Mouse (Mus musculus) heart, adult 18-20 months (tissue): ENCODE results near the gene Dok4. TPM values are rescaled to one million over a fixed set of nuclear protein-coding genes. Genes with fewer than 3 reads are reported as not detected.
A peak's percentile ranks its signal among the peaks of the same experiment; 100 is the strongest.
"Not testable (repeated sequence)": the region's sequence is repeated elsewhere in the genome, so short reads cannot be mapped to it uniquely, and the experiment has no call there.

ENCODE experiments used
- DNase-seq, 2 experiments: peaks; one replicate each; pipeline ENCODE4 v3.0.0; 2021 to 2022; ENCODE audit warnings: mixed read lengths in 1 of 2
- total RNA-seq, 2 experiments: library from RNA; stranded (reverse); gene quantifications; 2 replicates each; pipeline ENCODE4 v1.2.3; 2021

The Dok4 gene
- total RNA-seq, 2 experiments from 2014 or later, result 11.9 to 16.6 TPM

DNA sequence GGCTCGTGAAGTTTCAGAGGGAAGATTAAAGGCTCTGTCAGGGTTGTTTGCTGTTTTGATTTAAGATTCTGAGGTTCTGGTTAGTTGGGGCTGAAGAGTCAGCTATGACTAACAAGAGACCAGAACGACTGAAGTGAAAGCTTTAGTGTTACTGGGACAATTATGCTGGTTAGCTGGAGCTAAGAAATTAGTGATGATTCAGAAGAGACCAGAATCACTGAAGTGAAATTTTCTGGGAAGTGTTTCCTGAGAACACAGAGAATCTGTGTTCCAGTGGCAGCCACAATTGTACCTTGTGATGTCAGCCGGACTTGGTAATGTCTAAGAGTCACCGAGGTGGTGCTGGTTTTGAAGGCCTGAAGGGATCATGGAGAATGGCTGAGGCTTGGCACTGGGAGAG lies 4.6 kb upstream of the Dok4 start:
- no peak for DNase-seq

DNA sequence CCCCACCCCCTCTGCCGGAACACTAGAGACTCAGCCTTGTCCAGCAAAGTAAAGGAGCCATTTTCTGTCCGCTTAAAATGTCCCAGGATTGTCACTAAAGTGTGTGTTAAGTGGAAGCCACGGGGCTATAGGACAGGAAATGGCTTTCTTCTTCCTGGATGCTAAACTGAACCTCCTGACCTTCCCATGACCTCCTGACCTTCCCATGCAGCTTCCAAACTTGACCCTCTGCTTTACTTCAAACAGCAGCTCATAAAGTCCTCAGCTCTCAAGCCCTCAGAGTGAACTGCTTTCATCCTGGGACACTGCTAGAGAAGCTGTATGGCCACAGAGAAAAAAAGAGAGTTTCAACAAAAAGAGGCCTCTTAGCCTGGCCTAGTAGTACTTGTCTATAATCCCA lies 690 bp upstream of the Dok4 start:
- no peak for DNase-seq

DNA sequence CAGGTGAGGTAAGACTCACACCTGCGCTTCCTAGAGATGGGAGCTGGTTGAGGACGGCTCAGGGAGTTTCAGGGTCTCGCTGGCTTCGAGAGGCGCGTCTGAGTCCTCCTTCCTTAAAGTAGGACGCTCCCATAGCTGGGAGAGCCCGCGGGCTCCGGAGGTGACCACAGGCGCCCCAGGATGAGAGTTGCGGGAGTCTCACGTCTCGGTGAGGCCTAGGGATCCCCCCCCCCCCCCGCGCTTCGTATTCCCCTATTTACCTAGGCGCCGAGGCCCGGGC lies 319 bp downstream of the Dok4 start:
- DNase-seq, result no peak

DNA sequence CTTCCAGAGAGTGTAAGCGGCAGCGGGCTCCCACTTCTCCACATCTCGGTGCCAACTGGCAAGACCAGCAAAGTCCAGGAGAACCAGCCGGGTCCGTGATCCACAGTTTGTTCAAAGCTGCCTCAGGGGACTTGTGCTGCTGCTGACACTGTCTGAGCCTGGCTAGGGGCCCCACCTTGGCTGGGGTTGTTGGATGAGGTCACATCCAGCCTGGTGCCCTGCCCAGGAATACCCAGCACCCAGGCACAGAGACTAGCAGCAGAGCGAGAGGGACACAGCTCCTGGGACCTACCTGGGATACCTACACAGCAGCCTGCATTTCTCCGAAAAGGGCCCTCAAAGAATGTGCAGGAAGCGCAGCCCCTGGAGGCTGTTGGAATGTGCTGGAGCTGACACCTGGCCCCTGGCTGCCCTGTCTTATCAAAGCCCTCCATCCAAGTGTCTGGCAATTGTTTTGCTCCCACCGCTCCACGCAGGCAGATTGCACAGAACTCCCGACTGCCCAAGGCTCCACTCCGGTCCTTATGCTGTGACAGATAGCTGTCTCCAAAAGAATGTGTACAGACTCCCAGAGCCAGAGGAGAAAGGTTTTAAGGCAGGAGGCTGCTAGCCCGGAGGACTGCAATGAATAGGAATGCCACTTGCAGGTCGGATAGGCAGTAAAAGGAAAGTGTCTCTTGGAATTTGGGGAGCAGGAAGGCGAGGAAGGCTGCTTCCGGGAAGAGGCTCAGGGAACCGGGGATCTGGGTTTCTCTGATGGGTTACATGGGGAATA lies 847 bp downstream of the Dok4 start:
- peak; percentile 42 to 54 for DNase-seq

DNA sequence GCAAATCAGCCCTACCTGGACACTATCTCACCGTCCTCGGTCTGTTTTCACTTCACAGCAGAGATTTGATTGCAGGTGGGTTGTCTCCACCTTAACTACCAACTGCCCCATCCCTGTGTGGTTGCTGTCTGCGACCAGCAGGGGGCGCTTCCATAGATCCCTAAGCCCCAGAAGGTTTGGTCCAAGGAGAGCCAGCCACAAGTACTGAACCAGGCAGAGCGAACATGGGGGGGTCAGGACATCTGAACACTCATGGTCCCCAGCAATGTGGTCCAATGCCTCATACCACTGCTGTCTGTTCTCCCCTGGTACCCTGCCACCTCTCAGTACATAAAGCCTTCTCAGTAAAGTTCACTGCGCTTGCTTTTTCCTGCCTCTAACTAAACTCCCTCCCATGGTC lies 1.8 kb downstream of the Dok4 start:
- DNase-seq, result peak; percentile 78 to 87

DNA sequence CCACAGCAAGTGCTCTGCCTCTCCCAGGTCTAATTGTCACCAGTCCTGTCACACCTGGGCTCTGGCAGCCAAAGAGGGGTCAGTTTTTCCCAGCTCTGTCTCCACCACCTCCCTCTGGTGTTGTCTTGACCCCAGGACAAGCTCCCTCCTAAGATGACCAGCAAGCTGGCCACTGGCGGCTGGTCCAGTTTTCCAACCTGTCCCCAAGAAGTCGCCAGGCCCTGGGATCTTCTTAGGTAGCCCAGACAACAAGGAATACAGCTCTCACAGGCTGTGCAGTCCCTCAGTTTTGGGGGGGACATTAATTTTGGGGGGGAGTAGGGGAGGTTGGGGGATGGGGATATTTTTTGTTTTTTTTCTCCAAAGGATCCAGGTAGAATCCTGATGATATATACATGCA lies 3.6 kb downstream of the Dok4 start:
- no peak for DNase-seq

DNA sequence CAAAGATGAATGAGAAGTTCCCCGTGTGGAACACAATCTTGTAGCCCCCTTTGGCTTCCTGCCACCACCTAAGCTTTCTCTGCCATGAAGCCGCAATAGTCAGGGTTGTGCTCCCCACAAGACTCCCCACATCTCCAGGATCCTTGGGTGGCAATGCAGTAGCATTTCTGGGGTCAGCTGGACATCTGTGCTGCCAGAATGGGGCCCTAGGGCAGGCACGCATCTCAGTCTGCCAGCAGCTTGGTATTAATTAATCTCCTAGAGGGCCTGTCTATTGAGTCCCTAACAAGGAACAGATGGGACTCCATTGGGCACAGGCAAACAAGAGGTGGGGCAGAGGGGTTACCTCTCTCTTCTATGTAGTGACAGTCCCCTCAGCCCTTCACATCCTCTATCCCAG lies 4.0 kb downstream of the Dok4 start:
- DNase-seq, result no peak

DNA sequence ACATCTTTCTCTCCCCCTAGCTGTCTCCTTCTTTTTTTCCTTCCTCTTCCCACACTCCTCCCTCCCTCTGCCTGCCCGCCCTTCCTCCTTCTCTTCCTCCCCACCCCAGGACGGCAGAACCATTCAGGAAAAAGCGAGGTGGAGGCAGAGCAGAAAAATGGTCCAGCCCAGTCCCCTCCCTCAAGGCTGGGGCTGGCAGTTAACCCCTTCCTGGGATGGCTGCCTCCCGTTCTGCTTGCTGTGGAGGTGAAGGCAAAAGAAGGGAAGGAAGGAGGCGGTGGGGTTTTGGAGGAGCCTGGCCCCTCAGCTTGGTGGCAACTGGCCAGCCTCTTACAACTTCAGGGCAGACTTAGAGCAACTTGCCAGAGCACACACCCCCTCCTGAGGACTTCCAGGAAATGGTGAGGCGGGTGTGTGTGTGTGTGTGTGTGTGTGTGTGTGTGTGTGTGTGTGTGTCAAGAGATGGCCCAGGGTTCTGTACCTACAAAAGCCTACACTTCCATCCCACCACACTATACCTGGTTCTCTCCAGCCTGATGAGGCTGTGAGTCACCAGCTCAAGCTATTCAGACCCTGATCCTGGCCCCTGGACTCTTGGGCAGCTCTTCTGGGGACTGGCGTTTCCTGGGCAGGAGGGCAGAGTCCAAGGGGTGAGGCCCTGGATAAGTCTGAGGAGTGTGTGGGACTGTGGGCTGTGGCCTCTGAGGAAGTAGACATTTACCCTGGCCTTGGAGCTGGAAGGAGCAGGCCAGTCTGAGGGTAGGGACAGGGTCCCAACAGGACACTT lies 4.8 kb downstream of the Dok4 start:
- peak; percentile 75 to 87 for DNase-seq

DNA sequence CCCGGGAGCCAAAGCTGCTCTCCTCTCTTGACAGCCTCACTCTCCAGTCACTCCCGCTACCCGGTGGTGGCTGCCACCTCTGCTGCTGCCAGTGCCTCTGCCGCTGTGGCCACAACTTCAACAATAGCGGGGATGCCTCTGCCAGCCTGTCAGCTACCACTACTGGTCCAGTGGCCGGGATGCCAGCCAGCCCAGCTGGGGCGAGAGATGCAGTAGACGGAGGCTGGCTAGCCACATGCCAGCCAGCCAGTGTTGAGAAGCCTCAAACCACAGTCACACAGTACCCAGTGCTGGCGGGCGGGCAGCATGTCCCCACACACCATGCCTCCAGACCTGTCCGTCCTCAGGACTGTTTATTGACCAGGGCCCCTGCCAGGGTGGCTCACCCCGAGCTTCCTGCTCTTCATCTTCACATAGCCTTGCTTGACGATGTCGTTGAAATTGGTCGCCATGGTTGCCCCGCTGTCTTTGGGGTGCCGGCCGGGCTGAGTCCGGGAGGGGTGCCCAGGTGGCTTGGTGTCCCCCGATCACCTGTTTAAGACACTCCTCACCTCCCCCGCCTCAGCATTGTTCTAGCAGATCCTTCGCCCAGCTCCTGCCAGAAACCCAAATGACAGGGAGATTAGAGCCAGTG lies 5.5 kb downstream of the Dok4 start:
- DNase-seq, result peak in 1 of 2 experiments; percentile 29

DNA sequence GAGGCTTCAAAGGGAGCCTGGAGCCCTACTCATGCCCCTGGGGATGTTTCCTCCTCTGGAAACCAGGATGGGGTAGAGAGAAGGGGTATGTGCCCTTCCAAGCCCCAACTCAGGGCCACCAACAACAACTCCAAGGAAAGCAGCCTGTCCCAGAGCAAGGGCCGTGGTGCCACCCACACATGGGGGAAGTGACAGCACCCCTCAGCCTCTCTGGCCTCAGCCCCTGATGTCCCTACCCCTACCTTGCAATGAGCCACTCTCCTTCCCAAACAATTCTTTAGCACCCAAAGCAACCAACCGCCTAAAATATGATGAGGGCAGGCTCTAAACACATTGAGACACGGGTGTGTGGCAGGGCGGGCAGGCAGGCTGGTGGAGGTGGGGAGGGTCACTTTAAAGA lies 6.1 kb downstream of the Dok4 start:
- DNase-seq, result no peak

DNA sequence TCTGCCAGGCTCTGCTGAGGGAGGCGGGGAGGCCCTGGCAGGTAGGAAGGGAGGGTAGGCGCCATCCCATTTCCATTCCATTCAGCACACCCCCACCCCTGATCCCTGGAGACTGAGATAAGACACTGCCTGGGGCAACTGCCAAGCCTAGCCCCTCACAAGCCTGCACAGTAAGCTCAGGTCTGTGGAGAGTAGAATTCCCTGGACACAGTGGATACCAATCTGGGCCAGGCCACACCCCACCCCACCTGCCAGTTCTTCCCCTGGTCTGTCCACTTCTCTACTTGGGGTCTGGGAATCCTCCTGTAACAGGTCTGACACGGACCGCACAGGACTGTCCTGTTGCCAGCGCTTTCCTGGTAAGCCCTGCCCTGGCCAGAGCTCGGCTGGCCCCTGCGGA lies 7.0 kb downstream of the Dok4 start:
- peak in 1 of 2 experiments; percentile 28 for DNase-seq

DNA sequence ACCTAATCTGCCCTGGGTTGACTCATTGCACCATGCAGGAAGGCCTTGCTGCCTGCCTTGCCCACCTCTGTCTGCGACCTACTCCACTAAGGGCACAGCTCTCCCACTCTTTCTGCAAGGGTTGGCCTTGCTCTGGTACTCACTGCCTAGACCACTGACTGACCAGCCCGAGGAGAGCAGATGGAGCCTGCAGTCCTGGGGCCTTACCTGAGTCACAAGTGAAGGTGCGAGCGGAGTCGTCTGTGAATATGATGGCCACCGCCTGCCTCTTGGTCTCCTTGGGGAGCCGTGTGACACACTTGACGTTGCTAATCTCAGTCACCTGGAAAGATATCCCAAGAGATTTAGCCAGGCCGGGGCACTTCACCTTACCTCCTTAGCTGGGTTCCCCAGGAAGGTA lies 9.2 kb downstream of the Dok4 start:
- DNase-seq, result no peak

DNA sequence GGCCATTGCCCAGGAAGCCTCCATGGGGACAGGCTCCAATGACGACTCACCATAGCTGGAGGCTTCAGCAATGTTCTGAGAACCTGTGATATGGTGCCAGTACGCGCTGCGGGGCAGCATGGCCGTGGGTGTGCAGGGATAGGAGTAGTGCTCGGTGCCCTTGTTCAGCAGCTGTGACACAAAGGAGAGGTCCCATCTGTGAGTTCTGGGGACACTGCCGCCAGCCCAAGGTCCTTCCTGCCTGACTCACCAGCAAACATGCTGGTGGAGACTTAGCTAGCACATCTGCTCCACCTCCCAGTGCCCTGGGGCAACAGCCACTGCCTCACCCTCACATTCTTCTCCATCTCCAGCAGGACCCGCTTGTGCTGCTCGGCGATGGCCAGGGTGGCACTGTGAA lies 10.8 kb downstream of the Dok4 start:
- no peak for DNase-seq

DNA sequence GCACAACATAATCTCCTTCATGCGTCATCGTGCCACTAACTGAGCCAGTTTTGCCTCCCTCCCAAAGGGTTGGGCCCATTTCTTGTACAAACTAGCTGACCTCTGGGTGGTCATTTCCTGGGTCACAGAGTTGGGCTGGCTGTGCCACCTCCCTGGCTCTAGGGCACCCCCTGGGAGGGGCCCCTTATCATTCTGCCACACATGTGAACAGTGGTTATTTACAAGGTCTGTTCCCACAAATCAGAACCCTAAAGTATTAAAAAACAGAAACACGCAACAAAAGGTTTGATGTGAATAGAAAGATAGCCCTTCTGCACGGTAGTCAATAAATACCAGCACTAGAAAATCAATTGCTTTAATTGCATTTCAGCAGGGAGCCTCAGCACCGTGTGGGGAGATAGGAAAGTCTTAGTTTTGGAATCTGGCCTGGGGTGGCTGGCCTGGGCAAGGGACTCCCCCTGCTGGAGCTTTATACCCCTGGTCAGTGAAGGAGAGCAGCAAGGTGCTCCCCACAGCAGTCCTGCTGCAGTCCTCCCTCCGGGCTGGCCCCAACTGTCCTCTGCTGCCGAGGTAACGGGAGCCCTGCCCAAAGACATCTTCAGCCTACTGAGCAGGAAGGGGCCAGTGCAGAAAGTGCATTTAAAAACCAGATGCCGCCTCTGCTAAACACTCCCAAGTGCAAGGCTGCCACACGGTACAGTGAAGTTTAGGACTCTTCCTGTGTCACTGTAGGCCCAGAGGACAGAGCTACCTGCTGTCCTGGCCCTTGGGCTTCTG lies 12.0 kb downstream of the Dok4 start:
- DNase-seq, result no peak

DNA sequence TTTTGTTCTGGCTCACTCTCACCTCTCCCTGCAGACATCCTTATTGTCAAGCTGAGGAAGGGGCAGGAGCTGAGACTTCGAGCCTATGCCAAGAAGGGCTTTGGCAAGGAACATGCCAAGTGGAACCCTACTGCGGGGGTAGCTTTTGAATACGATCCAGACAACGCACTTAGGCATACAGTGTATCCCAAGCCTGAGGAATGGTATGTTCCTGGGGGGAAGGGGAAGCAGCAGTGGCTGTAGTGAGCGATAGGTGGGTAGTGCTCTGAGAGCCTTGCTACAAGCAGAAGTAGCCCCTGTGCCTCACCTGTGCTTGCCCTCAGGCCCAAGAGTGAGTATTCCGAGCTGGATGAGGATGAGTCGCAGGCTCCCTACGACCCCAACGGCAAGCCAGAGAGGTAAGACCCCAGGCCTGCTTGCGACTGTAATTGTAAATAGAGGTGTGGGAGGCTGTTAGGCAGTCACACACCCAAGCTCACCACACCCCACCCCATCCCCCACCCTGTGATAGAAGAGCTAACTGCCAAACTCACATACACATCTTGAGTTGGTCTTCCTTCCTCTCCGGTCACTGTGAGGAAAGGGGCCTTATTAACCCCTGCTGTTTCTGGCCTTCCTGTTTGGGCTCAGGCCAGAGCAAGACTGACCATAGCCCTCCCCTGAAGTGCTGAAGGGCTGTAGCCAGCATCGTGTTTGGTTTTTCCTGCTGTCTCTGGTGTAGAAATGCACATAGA lies 13.5 kb downstream of the Dok4 start:
- no peak for DNase-seq

DNA sequence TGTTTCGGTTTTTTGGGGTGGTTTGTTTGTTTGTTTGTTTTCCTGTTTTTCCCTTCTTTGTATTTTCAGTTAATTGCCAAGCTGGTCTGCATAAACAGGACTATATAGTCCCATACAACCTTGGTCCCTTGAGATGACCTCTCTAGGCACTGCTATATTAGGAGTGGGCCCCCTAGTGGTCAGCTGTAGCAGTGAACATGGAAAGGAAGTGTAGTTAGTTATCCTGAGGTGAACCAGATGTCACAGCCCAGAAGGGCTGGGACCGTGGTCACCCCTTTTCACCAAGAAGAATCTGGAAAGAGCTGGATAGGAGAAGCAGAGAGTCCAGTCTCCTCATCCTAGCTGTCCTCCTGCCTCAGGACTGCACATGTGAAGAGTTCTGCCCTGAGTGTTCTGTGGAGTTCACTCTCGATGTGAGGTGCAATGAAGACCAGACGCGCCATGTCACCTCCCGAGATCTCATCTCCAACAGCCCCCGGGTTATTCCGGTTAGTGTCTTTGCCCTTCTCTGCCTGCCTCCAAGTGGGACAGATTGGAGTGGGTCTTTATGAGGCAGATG lies 14.7 kb downstream of the Dok4 start:
- DNase-seq, result peak; percentile 65 to 80

DNA sequence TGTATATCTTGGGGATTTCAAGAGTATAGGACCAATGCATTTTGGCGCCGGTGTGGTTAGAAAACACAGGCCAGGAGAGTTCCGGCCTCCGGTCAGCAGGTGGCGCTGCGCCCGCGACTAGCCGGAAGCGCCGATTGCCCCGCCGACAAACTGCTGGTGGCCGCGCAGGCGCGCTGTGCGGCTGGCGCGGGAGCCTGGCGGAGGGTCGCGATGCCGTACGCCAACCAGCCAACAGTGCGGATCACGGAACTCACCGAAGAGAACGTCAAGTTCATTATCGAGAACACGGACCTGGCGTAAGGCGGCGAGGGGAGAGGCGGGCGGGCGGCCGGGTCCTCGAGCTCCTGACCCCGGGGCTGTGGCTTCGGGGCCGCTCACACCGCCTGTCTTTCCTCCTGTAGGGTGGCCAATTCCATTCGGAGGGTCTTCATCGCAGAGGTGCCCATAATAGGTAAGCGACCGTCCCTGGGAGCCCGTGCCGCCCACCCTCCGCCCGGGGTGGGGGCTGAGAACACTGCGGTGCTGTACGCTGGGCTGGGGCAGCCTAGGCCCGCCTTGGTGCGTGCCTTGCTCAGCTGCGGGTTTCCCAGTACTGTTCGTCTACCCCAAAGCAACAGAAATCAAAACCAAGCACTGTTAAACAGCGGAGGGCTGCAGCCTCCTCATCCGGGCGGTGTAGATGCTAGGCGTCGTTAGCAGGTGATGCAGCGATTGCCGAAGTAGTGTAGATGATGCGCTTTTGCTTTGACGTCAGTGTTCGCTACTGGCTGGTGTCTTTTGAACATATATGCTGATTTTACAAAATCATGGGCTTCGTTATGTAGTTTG lies 18.6 kb downstream of the Dok4 start, which contains the start of gene Polr2c:
Gene Polr2c, plus strand, starts transcription at position 105 of the 828 bp plus-strand sequence.
- DNase-seq, result peak; percentile 89 to 95

DNA sequence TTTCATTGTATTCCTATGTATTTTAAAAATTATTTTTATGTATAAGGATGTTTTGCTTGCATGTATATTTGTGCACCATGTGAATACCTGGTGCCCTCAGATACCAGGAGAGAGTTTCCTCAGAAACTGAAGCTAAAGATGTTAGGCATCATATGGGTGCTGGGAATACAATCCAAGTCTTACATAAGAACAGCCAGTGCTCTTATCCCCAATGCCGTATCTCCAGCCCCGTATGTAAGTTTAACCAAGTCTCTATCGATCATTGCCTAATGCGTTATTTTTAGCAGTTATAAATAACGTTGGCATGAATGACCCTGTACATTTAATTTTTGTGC lies 19.2 kb downstream of the Dok4 start:
- no peak for DNase-seq

DNA sequence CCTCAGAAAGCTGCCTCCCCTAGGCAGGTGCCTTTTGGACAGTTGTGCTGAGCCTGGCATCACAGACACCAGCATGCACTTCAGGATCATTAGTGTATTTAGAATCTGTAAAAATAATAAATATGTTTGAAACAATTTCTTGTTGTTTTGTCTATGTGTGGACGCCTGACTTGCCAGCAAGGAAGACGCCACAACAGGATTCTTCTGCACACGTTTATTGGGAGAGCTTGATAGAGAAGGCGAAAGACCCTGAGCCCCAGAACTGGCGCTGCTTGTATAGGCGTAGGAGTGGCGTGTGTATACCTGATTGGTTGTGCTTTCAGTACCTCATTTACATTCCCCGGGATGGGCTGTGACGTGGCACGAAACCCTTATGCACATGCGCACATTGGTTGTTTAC lies 21.4 kb downstream of the Dok4 start:
- DNase-seq, result not testable (repeated sequence)

DNA sequence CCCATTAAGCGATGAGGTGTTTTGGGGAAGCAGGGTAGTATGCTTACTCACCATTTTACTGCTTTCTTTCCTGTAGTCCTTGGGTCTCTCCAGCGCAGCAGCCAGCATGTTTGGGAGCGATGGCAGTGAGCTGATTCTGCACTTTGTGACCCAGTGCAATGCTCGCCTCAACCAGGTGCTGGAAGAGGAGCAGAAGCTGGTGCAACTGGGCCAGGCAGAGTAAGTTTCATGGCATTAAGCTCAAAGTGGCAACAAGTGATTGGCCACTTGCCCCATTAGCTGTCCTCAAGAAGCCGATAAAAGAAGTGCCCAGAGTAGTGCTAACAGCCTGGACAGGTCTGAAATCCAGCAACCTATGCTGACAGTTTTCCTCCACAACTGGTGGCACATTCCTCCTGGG lies 26.1 kb downstream of the Dok4 start:
- DNase-seq, result no peak

DNA sequence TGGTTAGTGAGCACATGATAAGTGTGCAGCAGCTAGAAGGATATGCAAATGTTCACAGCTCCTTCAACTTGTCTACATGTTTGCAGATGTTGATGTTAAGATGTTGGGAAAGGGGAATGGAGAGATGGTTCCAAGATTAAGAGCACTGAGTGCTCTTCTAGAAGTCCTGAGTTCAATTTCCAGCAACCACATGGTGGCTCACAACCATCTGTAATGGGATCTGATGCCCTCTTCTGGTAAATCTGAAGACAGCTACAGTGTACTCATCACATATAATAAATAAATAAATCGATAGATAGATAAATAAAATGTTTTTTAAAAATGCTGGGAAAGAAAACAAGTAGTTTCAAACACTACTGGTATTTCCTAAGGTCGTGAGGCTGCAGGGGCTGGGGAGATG lies 34.9 kb downstream of the Dok4 start:
- DNase-seq, result no peak
